Mouse (Mus musculus) layer of hippocampus, adult 2 months (tissue): ENCODE measurements around the gene Megf9. TPM values are rescaled to one million over a fixed set of nuclear protein-coding genes. Genes with fewer than 3 reads are reported as not detected.

Experiments used
- DNase-seq, 2 experiments: peaks; one replicate each; pipeline ENCODE4 v3.0.0; 2022; ENCODE audit warnings: low spot score in 2 of 2
- H3K27ac ChIP-seq: fragments of 200-600 bp; 2 replicates; pipeline ENCODE4 v1.8.1; 2022
- H3K4me3 ChIP-seq: fragments of 200-600 bp; 2 replicates; pipeline ENCODE4 v1.8.1; 2022; ENCODE audit warnings: mild to moderate bottlenecking
- CTCF ChIP-seq: fragments of 200-600 bp; conservative IDR thresholded peaks from 2 replicates; pipeline ENCODE4 v1.8.1; 2022; ENCODE audit warnings: antibody characterized with exemption, mild to moderate bottlenecking, moderate library complexity
- long read RNA-seq, 2 experiments: library from polyadenylated mRNA; stranded (forward); transcript quantifications; one replicate each; pipeline ENCODE4 v2.0.0; 2021; ENCODE audit warnings: borderline mapping rate in 2 of 2
- total RNA-seq, 2 experiments: library from RNA; stranded (reverse); gene quantifications; 2 replicates each; pipeline ENCODE4 v1.2.3; 2021

Gene Megf9
- 100 to 1,000 TPM; 126 to 132 TPM for total RNA-seq
- long read RNA-seq, experiment 1, full-length matches to known transcripts, result 9 of 21 reads
- long read RNA-seq, experiment 1, partial matches to known transcripts, result 2 of 21 reads
- long read RNA-seq, experiment 1, other reads (novel, unspliced or antisense), result 10 of 21 reads
- long read RNA-seq, experiment 2, full-length matches to known transcripts, result 21 of 34 reads
- long read RNA-seq, experiment 2, partial matches to known transcripts, result 0 of 34 reads
- long read RNA-seq, experiment 2, other reads (novel, unspliced or antisense), result 13 of 34 reads

DNA sequence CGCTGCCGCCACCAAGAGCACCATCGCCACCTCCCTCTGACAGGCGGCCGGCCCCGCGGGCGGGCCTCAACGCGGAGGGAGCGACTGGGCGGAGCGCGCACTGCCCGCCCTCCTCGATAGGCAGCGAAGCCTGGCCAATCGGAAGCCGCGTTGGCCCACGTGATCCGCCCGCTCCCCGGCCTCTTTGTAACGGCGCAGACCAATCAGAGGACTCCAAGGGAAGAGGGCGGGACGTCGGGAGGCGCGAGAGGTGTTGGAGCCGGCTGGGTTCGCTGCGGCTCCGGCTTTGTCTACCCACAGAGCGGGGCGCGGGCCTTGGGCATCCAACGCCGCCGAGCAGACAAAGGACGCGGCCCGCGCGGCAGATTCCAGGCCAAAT, at the start of gene Megf9:
Gene Megf9 (minus strand): TSS at position 105 of the 379 bp plus-strand sequence.
- H3K27ac ChIP-seq, result peak within 1 kb of the TSS; percentile 97
- TF ChIP-seq CTCF, result no peak
- peak; percentile 98 for DNase-seq
- peak within 1 kb of the TSS; percentile 87 for H3K4me3 ChIP-seq

GRCm38 (mm10) chr4:70579654-70580053, 44.9 kb upstream of the Megf9 start:
- peak; percentile 26 to 36 for DNase-seq
- peak; percentile 82 for TF ChIP-seq CTCF
- Histone ChIP-seq H3K4me3 (no peak overlapping the region), H3K27ac (no peak overlapping the region)

DNA sequence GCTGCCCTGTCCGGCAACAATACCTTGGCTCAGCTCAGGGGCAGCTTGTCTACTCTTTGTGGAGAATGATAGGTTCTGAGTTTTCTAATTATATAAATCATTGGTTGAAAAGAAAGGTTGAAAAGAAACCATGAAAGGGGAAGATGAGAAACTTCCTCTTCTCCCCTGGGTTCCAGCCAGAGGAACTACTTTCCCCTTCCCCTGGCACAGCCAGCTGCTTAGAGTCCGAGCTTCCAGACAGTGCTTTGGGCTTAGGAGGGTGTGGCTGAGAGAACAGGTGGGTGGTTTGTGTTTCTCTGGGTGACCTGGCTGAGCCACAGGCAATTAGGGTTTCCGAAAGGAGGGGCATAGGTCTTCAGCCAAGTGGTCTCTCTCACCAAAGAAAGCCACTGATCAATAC, 43.5 kb upstream of the Megf9 start:
- Histone ChIP-seq H3K27ac (no peak overlapping the region), H3K4me3 (no peak overlapping the region)
- no peak for TF ChIP-seq CTCF
- no peak for DNase-seq

DNA sequence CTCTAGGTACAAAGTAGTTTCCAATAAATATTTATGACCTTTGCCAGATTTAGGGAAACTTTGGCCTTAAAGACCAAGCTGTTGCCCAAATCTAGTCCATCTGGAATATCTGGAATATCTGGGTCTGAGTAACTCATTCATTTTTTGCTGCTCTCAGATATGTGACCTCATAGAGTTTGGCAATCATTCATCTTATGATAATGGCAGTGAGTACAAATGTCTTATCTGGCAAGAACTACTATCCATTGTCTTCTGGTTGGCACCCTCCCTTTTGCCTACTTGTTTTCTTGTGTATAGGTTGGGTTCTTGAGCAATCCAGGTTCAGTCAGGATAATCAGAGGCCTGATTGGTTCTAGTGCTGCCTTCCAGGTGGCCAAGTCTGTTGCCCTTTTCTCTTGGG, 41.3 kb upstream of the Megf9 start:
- TF ChIP-seq CTCF, result no peak
- no peak overlapping the region for H3K4me3 ChIP-seq
- H3K27ac ChIP-seq, result no peak overlapping the region
- DNase-seq, result no peak

GRCm38 (mm10) chr4:70573926-70574325, 39.1 kb upstream of the Megf9 start:
- no peak for DNase-seq
- H3K27ac ChIP-seq, result no peak overlapping the region
- TF ChIP-seq CTCF, result no peak
- H3K4me3 ChIP-seq, result no peak overlapping the region

DNA sequence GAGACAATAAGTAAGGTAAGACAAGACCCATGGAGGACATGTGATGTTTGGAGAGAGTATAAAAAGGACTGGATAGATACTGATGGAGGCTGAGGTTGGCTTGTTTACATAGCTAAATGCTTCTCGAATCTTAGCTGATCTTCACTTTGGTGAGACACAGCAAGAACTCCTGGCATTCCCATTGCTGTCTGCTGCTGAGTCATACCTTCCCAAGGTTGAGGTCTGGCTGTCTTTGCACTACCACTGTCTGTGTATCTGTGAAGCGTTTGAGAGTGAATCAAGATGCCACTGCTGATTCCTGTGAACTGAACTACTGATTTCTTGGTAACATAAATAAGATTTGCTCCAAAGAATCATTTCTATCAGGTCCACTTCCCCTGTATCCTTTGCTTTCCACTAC, 19.1 kb upstream of the Megf9 start:
- DNase-seq, result no peak
- Histone ChIP-seq H3K4me3 (no peak overlapping the region), H3K27ac (no peak overlapping the region)
- no peak for TF ChIP-seq CTCF

DNA sequence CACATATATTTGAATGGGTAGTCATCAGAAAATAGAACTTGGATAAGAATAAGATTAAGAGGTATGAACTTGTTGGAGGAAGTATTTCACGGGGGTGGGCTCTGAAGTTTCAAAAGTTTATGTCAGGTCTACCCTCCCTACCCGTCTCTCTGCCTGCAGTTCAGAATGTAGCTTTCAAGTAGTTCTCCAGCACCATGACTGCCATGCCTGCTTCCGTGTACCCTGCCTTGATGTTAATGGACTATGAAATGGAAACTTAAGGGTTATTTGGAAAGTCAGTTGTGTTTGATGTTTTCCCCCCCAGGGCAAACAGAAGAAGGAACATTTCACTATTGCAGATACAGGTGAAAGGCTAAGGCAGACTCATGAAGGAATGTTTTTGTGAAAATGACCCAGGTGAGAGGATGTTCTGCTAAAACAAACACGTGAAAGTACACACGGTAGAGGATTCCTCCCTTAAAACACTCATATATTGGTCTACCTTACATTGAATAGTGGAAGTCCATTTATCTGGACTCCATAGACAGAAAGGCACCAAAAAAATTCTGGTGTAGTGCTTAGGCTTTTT, 18.5 kb upstream of the Megf9 start:
- Histone ChIP-seq H3K4me3 (no peak overlapping the region), H3K27ac (no peak overlapping the region)
- no peak for TF ChIP-seq CTCF
- no peak for DNase-seq

- no peak overlapping the region for H3K4me3 ChIP-seq
- H3K27ac ChIP-seq, result no peak overlapping the region
- no peak for DNase-seq
- TF ChIP-seq CTCF, result no peak
Measured at GRCm38 (mm10) chr4:70552120-70552519, 17.3 kb upstream of the Megf9 start.

- no peak for DNase-seq
- Histone ChIP-seq H3K4me3 (no peak overlapping the region), H3K27ac (no peak overlapping the region)
- TF ChIP-seq CTCF, result no peak
Measured at GRCm38 (mm10) chr4:70547411-70548148, 12.8 kb upstream of the Megf9 start.

DNA sequence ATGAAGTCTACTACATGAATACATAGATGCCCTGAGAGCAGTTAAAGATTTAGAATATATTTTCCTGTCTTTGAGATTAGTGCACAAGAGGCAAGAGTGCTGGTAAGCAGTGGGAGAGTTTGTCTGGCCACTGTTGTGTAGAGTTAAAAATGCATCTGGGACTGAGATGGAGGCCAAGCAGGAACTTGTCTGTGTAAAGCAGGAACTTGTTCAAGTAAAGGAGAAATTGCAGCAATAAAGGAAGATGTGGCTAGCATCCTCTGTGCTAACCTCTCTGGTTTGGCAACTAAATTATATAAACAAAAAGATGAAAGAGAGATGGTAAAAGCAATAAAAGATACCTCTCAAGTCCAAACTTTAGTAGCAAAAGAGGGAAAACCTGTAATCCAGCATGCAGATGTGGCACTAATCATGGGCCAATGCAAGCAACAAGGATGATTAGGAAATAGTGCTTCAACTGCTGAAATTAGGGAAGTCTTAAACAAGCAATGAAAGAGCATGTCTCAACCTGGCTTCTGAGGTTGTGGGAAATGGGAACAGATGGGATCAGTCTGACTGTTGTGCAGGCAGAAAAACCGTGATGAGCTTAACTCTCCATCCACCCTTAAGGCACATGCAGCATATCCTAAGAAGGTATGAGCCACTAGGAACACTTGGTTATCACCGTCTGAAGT, 11.2 kb upstream of the Megf9 start:
- no peak for TF ChIP-seq CTCF
- DNase-seq, result no peak

DNA sequence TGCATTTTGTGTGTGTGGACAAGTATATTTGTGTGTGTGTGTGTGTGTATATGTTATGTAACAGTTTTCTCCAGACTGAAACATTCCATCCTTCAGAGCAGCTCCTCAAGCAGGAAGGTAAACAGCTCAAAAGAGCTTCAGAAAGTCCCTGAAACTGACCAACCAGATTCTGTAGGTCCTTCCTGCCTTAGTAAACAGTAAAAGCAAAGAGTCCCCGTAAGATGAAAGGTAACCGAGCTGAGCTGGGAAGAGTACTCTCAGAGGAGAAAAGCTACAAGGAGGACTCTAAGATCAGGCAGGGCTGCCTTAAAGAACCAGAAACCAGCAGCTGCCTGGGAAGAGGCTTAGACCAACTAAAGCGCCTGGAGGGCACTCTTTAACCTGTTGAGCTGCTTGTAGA, 9.6 kb upstream of the Megf9 start:
- TF ChIP-seq CTCF, result no peak
- DNase-seq, result no peak
- Histone ChIP-seq H3K27ac (no peak overlapping the region), H3K4me3 (no peak overlapping the region)

More for the DNA sequence above, 11.2 kb upstream of the Megf9 start:
- H3K27ac ChIP-seq, result no peak overlapping the region
- H3K4me3 ChIP-seq, result no peak overlapping the region

DNA sequence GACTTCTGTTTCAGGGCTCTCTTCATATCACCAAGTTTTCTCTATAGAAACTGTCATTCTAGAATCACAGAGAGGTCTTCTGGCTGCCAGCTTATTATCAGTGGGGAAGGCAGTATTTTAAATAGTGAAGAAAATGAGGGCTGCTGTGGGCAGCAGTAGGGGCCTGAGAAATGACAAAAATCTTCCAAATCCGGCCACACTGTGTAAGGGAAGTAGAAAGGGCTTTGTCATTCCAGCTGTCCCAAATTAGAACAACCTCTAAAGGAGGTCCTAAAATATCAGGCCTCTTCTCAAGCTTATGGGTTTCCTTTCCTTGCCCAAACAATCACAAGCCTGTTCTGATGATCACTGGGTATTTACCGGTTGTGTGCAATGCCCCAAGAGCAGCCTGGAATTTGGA, 7.6 kb upstream of the Megf9 start:
- no peak for TF ChIP-seq CTCF
- no peak overlapping the region for H3K27ac ChIP-seq
- H3K4me3 ChIP-seq, result no peak overlapping the region
- no peak for DNase-seq

DNA sequence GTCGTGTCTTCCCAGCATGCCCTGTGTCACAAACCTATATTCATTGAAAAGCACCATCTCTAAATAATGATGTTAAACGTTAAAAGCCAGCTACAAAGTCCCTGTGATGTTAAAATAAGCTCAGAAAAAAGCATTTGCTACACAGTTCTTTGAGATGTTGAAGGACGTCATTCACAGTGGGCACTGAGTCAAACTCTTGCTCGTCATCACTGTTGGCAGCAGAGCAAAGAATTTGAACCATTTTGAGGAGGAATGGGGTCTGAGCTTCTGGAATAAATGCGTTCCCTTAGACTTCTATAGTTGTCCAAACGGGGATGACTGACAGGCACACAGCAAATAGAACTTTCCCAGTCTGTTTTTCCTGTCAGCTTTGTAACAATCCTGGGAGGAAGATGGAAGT, 5.9 kb upstream of the Megf9 start:
- TF ChIP-seq CTCF, result no peak
- H3K4me3 ChIP-seq, result no peak overlapping the region

More for the DNA sequence above, 5.9 kb upstream of the Megf9 start:
- no peak overlapping the region for H3K27ac ChIP-seq
- no peak for DNase-seq
